Mouse (Mus musculus) CD4-positive, CD25-positive, alpha-beta regulatory T cell (primary cell): ENCODE measurements around the gene Dhx40. TPM values are rescaled to one million over a fixed set of nuclear protein-coding genes. Genes with fewer than 3 reads are reported as not detected.

Source experiments
- polyA plus RNA-seq: library from polyadenylated mRNA; unstranded; fragments of 100-300 nt; shearing (Covaris generic); gene quantifications from one replicate; pipeline ENCODE4 v1.2.1, GENCODE M21; 2017

Dhx40 gene
- 36.5 TPM for polyA plus RNA-seq

DNA sequence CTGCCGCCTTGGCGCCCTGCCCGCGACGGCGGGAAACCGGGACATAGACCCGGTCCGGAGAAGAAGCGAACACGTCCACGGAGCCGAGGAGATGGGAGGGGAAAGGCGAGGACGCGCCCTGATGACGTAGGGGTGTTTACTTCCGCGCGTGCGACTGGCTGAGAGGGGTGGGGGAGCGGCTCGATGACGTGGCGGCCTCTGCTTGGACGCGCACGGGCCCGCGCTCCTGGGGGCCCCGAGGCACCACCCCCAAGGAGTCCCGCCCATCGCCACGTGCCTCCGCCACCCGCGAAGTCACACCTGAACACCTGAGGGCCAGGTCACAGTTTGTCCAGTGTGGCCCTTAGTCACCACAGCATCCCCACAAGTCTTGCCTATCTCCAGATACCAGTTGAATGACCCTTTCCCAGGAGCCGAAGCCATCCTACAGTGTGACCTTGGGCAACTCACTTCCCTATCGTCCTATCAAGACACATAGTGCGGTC, at the start of gene Dhx40:
Dhx40 (minus strand) TSS at position 242 of the 485 bp plus-strand sequence.

GRCm38 (mm10) chr11:86757480-86758371, 49.8 kb downstream of the Dhx40 start, which contains the start of gene Cltc:
TSS of gene Cltc (minus strand) at chr11:86757565.

Other genes with a start within 250 kb of the Dhx40 start
- gene Vmp1, start 123.9 kb downstream of the Dhx40 start, polyA plus RNA-seq, result 148 TPM
- gene Ptrh2, start 123.8 kb downstream of the Dhx40 start, polyA plus RNA-seq, result 10.4 TPM
- gene Cltc, start 50.2 kb downstream of the Dhx40 start, polyA plus RNA-seq, result 125 TPM
- gene Ypel2, start 186.0 kb upstream of the Dhx40 start, polyA plus RNA-seq, result 3.2 TPM